Mouse (Mus musculus): ENCODE data around the gene Cd33. TPM values are rescaled to one million over a fixed set of nuclear protein-coding genes. Genes with fewer than 3 reads are reported as not detected.

Gene Cd33
- polyA plus RNA-seq (2014; fragmentation: Illumina TruSeq; extraction: RNeasy Lipid Tissue Mini Kit (QIAGEN cat#74804); ENCODE audit: low read depth, low replicate concordance), result 14.8 TPM

DNA sequence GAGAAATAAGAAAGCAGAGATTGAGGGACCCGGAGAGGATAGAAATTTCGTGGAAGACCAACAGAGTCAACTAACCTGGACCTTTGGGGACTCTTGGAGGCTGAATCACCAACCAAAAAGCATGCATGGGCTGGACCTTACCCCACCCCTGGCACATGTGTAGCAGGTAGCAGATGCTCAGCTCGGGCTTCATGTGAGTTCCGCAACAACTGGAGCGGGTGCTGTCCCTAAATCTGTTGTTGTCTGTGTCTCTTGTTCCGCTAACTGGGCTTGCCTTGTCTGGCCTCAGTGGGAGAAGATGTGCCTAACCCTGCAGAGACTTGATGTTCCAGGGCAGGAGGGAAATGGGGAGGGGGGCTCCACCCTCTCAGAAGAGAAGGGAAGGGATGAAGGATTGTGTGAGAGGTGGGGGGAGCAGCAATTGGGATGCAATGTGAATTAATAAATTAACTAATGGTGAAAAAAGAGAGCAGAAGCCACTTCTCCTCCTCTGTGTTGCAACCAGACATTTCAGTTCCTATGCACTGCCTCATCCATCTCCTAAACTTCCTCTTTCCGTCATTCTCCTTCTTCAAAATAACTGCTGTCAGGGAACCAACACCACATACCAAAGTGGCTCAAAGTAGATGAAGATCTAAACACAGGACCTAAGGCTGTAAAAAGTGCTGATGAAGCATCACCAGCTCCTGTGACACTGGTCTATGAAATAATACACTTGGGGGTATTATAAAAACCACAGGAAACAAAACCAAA, at the start of gene Cd33:
Cd33 (minus strand) TSS at position 204 of the 753 bp plus-strand sequence.

DNA sequence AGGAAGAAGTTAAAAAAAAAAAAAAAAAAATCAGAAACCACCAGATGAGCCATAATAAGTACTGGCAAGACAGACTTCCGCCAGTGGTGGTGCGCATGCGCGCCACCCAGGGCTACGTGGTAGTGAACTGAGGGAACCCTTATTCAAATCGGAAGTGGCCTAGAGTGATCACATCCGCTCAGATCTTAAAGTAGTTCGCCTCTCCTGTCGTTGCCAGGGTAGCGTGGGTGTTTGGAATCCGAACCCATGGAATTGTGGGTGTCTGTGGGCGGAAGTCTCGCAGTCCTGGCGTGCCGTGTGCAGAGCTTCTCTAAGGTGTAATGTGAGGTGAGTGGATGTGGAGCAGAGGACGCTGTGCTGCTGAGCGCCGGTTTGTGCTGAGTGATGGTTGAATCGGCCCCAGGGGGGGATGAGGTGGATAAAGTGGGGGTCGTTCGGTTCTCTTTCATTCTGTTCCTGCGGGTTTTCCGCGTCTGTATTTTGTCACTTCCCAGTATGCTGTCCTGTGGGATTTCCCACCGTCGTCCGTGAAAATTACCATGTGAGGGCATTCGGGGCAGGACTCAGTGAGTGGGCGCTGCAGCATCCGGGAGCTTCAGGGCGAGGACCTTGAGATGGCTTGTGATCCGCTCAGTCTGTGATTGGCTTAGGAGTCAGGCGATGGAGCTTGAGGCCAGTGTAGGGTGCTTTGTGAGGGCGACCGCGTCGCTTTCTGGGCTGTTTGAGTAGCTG, 35.4 kb upstream of the Cd33 start, which contains the start of gene Zfp719:
Zfp719 (plus strand) TSS at position 171 of the 732 bp plus-strand sequence.

DNA sequence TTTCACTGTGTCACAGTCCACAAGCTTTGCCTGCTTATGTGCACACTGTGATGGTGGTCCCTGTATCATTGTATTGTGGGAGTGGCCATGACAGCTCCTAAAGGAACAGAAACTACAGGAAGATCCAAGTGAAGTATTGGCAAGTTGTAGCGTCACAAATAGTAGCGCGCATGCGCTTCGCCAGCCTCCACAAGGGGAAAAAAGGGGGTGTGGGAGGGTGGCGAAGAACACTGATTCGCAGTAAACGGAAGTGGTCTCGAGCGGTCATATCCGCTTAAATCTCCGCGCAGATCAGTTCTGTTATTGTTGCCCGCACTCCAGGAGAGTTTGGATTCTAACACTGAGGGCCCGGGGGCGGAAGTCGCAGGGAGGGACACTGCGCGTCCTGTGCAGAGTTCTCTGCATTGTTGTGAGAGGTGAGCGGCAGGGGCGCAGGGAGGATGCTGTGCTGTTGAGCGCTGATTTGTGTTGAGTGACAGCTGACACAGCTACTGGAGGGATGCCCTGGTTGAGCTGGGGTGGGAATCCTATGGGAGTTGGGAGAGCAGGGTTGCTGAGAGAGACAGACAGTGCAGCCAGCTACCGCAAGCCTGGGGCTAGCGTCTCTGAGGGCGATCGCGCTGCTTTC, 17.9 kb upstream of the Cd33 start, which contains the start of gene Zfp658:
Zfp658 (plus strand) TSS at position 251 of the 628 bp plus-strand sequence.

DNA sequence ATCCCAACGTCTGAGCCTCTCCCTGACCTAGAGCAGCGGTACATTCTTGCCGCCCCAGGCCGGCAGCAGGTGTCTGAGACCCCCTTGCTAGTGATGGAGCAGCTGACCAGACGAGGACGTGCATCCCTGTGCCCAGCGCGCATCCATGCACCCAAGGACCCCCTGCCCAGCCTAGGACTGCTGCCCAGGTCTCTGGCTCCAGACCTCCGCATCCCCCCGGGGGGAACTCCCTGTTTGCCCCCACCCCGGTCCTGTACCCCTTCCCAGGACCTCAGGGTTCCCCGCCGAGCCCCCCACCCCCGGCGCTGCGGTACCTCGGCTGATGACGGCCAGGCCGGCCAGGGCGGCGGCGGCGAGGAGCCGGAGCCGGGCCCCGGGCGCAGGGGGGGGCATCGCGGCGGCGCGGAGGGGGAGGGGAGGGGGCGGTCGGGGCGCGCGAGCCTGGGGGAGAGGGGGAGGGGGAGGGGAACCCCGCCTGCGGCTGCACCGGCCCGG, 54.5 kb downstream of the Cd33 start, which contains the start of gene Iglon5:
Iglon5 (minus strand) TSS at position 445 of the 495 bp plus-strand sequence.

Other genes with a start within 250 kb of the Cd33 start
- gene Zfp715, start 231.1 kb downstream of the Cd33 start, polyA plus RNA-seq (2014; fragmentation: Illumina TruSeq; extraction: RNeasy Lipid Tissue Mini Kit (QIAGEN cat#74804); ENCODE audit: low read depth, low replicate concordance), result 54.4 TPM
- gene Siglecf, start 193.1 kb downstream of the Cd33 start, polyA plus RNA-seq (2014; fragmentation: Illumina TruSeq; extraction: RNeasy Lipid Tissue Mini Kit (QIAGEN cat#74804); ENCODE audit: low read depth, low replicate concordance), result 2.7 TPM
- gene Siglecg, start 136.2 kb downstream of the Cd33 start, polyA plus RNA-seq (2014; fragmentation: Illumina TruSeq; extraction: RNeasy Lipid Tissue Mini Kit (QIAGEN cat#74804); ENCODE audit: low read depth, low replicate concordance), result 1.9 TPM
- gene Lim2, start 116.8 kb downstream of the Cd33 start, polyA plus RNA-seq (2014; fragmentation: Illumina TruSeq; extraction: RNeasy Lipid Tissue Mini Kit (QIAGEN cat#74804); ENCODE audit: low read depth, low replicate concordance), result not detected
- gene Nkg7, start 107.4 kb downstream of the Cd33 start, polyA plus RNA-seq (2014; fragmentation: Illumina TruSeq; extraction: RNeasy Lipid Tissue Mini Kit (QIAGEN cat#74804); ENCODE audit: low read depth, low replicate concordance), result not detected
- gene Cldnd2, start 103.6 kb downstream of the Cd33 start, polyA plus RNA-seq (2014; fragmentation: Illumina TruSeq; extraction: RNeasy Lipid Tissue Mini Kit (QIAGEN cat#74804); ENCODE audit: low read depth, low replicate concordance), result not detected
- 4.8 TPM for gene Etfb, start 100.3 kb downstream of the Cd33 start, polyA plus RNA-seq (2014; fragmentation: Illumina TruSeq; extraction: RNeasy Lipid Tissue Mini Kit (QIAGEN cat#74804); ENCODE audit: low read depth, low replicate concordance)
- not detected for gene Gm45233, start 100.3 kb downstream of the Cd33 start, polyA plus RNA-seq (2014; fragmentation: Illumina TruSeq; extraction: RNeasy Lipid Tissue Mini Kit (QIAGEN cat#74804); ENCODE audit: low read depth, low replicate concordance)
- 0.32 TPM for gene Vsig10l, start 81.3 kb downstream of the Cd33 start, polyA plus RNA-seq (2014; fragmentation: Illumina TruSeq; extraction: RNeasy Lipid Tissue Mini Kit (QIAGEN cat#74804); ENCODE audit: low read depth, low replicate concordance)
- gene Iglon5, start 54.4 kb downstream of the Cd33 start, polyA plus RNA-seq (2014; fragmentation: Illumina TruSeq; extraction: RNeasy Lipid Tissue Mini Kit (QIAGEN cat#74804); ENCODE audit: low read depth, low replicate concordance), result not detected
- gene 4931406B18Rik, start 38.5 kb downstream of the Cd33 start, polyA plus RNA-seq (2014; fragmentation: Illumina TruSeq; extraction: RNeasy Lipid Tissue Mini Kit (QIAGEN cat#74804); ENCODE audit: low read depth, low replicate concordance), result not detected
- 1.5 TPM for gene Zfp658, start 17.8 kb upstream of the Cd33 start, polyA plus RNA-seq (2014; fragmentation: Illumina TruSeq; extraction: RNeasy Lipid Tissue Mini Kit (QIAGEN cat#74804); ENCODE audit: low read depth, low replicate concordance)
- gene Zfp719, start 35.2 kb upstream of the Cd33 start, polyA plus RNA-seq (2014; fragmentation: Illumina TruSeq; extraction: RNeasy Lipid Tissue Mini Kit (QIAGEN cat#74804); ENCODE audit: low read depth, low replicate concordance), result 17.7 TPM
- not detected for gene Zfp819, start 62.7 kb upstream of the Cd33 start, polyA plus RNA-seq (2014; fragmentation: Illumina TruSeq; extraction: RNeasy Lipid Tissue Mini Kit (QIAGEN cat#74804); ENCODE audit: low read depth, low replicate concordance)
- 2.9 TPM for gene Ceacam18, start 90.3 kb upstream of the Cd33 start, polyA plus RNA-seq (2014; fragmentation: Illumina TruSeq; extraction: RNeasy Lipid Tissue Mini Kit (QIAGEN cat#74804); ENCODE audit: low read depth, low replicate concordance)
- 0.54 TPM for gene Siglece, start 115.7 kb upstream of the Cd33 start, polyA plus RNA-seq (2014; fragmentation: Illumina TruSeq; extraction: RNeasy Lipid Tissue Mini Kit (QIAGEN cat#74804); ENCODE audit: low read depth, low replicate concordance)
- gene Ctu1, start 127.6 kb upstream of the Cd33 start, polyA plus RNA-seq (2014; fragmentation: Illumina TruSeq; extraction: RNeasy Lipid Tissue Mini Kit (QIAGEN cat#74804); ENCODE audit: low read depth, low replicate concordance), result 2.9 TPM
- not detected for gene Klk14, start 146.0 kb upstream of the Cd33 start, polyA plus RNA-seq (2014; fragmentation: Illumina TruSeq; extraction: RNeasy Lipid Tissue Mini Kit (QIAGEN cat#74804); ENCODE audit: low read depth, low replicate concordance)
- not detected for gene Klk13, start 168.1 kb upstream of the Cd33 start, polyA plus RNA-seq (2014; fragmentation: Illumina TruSeq; extraction: RNeasy Lipid Tissue Mini Kit (QIAGEN cat#74804); ENCODE audit: low read depth, low replicate concordance)
- not detected for gene Klk12, start 224.5 kb upstream of the Cd33 start, polyA plus RNA-seq (2014; fragmentation: Illumina TruSeq; extraction: RNeasy Lipid Tissue Mini Kit (QIAGEN cat#74804); ENCODE audit: low read depth, low replicate concordance)
- gene Klk11, start 230.2 kb upstream of the Cd33 start, polyA plus RNA-seq (2014; fragmentation: Illumina TruSeq; extraction: RNeasy Lipid Tissue Mini Kit (QIAGEN cat#74804); ENCODE audit: low read depth, low replicate concordance), result not detected
- not detected for gene Klk10, start 236.6 kb upstream of the Cd33 start, polyA plus RNA-seq (2014; fragmentation: Illumina TruSeq; extraction: RNeasy Lipid Tissue Mini Kit (QIAGEN cat#74804); ENCODE audit: low read depth, low replicate concordance)
- not detected for gene Klk9, start 247.5 kb upstream of the Cd33 start, polyA plus RNA-seq (2014; fragmentation: Illumina TruSeq; extraction: RNeasy Lipid Tissue Mini Kit (QIAGEN cat#74804); ENCODE audit: low read depth, low replicate concordance)

All from sigmoid colon, adult 10 weeks (tissue).